Mouse (Mus musculus) CH12.LX (cell line): ENCODE measurements at regions not wholly inside any gene's neighbourhood (a gene's known extent, or its start where the extent isn't known, plus 50 kb on each side); places are given as distances from the start of the nearest gene placed in this dataset.

ENCODE experiments used
- CTCF ChIP-seq, 2 experiments: IDR thresholded peaks in 1 of 2; conservative IDR thresholded peaks in 1 of 2; 2 replicates each; pipeline ENCODE4 v1.5.1; 2011 to 2012; ENCODE audit warnings: low read depth in 2 of 2, low read length in 2 of 2, improper control_type of control experiment in 1 of 2, inconsistent platforms in 1 of 2, mild to moderate bottlenecking in 1 of 2, moderate library complexity in 1 of 2
- ETS1 ChIP-seq: conservative IDR thresholded peaks from 2 replicates; pipeline ENCODE4 v1.6.1; 2012; ENCODE audit warnings: low read depth, mild to moderate bottlenecking, inconsistent platforms, low read length, improper control_type of control experiment, moderate library complexity
- GABPA ChIP-seq: IDR thresholded peaks from 2 replicates; pipeline ENCODE4 v1.6.1; 2012; ENCODE audit warnings: low read depth, low read length, improper control_type of control experiment, inconsistent platforms; ENCODE audit not compliant: insufficient replicate concordance
- JUND ChIP-seq: conservative IDR thresholded peaks from 2 replicates; pipeline ENCODE4 v1.6.1; 2011; ENCODE audit warnings: low read depth, low read length, improper control_type of control experiment
- MAZ ChIP-seq: IDR thresholded peaks from 2 replicates; pipeline ENCODE4 v1.6.1; 2012; ENCODE audit warnings: low read depth, mild to moderate bottlenecking, inconsistent platforms, low read length, improper control_type of control experiment, moderate library complexity
- POLR2A ChIP-seq: IDR thresholded peaks from 2 replicates; pipeline ENCODE4 v1.6.1; 2011; ENCODE audit warnings: low read depth, mild to moderate bottlenecking, improper control_type of control experiment, low read length
- ZC3H11A ChIP-seq: IDR thresholded peaks from 2 replicates; pipeline ENCODE4 v1.6.1; 2012; ENCODE audit warnings: low read depth, mild to moderate bottlenecking, inconsistent platforms, low read length, improper control_type of control experiment

DNA sequence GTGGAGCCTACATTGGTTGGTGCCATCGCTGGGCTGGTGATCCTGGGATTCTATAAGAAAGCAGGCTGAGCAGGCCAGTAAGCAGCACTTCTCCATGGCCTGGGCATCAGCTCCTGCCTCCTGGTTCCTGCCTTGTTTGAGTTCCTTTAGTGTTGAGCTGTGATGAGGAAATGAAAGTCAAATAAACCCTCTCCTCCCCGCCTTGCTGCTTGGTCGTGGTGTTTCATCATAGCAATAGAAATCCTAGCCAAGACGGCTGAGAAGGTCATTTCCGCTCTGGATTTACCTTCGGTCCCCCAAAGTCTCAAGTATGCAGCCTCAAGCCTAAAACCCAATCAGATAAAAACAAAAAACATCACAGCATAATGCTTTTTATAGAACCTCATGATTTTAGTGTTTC is 240.6 kb upstream of the 1700056E22Rik start:
- TF ChIP-seq POLR2A (no peak), ETS1 (no peak), JUND (no peak), CTCF (conservative IDR thresholded peaks at IDR 0.05 in 1 of 2, IDR thresholded peaks at IDR 0.05 in 1 of 2; ENCODE audit: low read depth in 2 of 2, low read length in 2 of 2) (no peak), MAZ (no peak), ZC3H11A (no peak), GABPA (no peak)
